Mouse (Mus musculus): ENCODE data around the gene Ndufaf4. TPM values are rescaled to one million over a fixed set of nuclear protein-coding genes. Genes with fewer than 3 reads are reported as not detected.

Gene Ndufaf4
- total and polyA plus RNA-seq, 2 experiments from 2014 or later: 10.4 to 66.2 TPM

GRCm38 (mm10) chr4:24920006-24920577 lies 22.2 kb downstream of the Ndufaf4 start:
- ATAC-seq (no peak), DNase-seq (ENCODE audit: low spot score) (no peak)
- 74% methylated on average over 5 of the region's 5 CpGs for WGBS

GRCm38 (mm10) chr4:24924726-24925125 lies 26.8 kb downstream of the Ndufaf4 start:
- no peak overlapping the region for H3K9ac ChIP-seq (replicated peaks; ENCODE audit: low read length)
- no peak for DNase-seq (ENCODE audit: low spot score)
- no peak overlapping the region for H3K4me3 ChIP-seq (ENCODE audit: low read length)
- H3K4me2 ChIP-seq (ENCODE audit: low read depth, low read length): no peak overlapping the region
- no peak for ATAC-seq
- no peaks in the 10 kb centered on the region for H3K36me3 ChIP-seq (ENCODE audit: insufficient read depth, low read length)
- TF ChIP-seq CTCF (IDR thresholded peaks at IDR 0.05; ENCODE audit: low read depth): no peak
- H3K27me3 ChIP-seq (ENCODE audit: insufficient read depth, low read length): no peaks in the 10 kb centered on the region
- no peaks in the 10 kb centered on the region for H3K9me3 ChIP-seq (ENCODE audit: low read length)
- no peaks in the 10 kb centered on the region for H3K4me1 ChIP-seq (ENCODE audit: insufficient read depth, low read length)
- 76% methylated on average over 2 of the region's 2 CpGs for WGBS
- no peak overlapping the region for H3K27ac ChIP-seq

More at GRCm38 (mm10) chr4:24920006-24920577, 22.2 kb downstream of the Ndufaf4 start:
- Histone ChIP-seq H3K4me3 (ENCODE audit: low read length) (no peak overlapping the region), H3K4me2 (ENCODE audit: low read depth, low read length) (no peak overlapping the region), H3K27me3 (ENCODE audit: insufficient read depth, low read length) (no peaks in the 10 kb centered on the region), H3K36me3 (ENCODE audit: insufficient read depth, low read length) (no peaks in the 10 kb centered on the region), H3K9me3 (ENCODE audit: low read length) (no peaks in the 10 kb centered on the region), H3K4me1 (ENCODE audit: insufficient read depth, low read length) (no peaks in the 10 kb centered on the region), H3K9ac (replicated peaks; ENCODE audit: low read length) (no peak overlapping the region), H3K27ac (no peak overlapping the region)
- no peak for TF ChIP-seq CTCF (IDR thresholded peaks at IDR 0.05; ENCODE audit: low read depth)

- Histone ChIP-seq H3K4me2 (ENCODE audit: low read depth, low read length) (no peak overlapping the region), H3K9me3 (ENCODE audit: low read length) (no peaks in the 10 kb centered on the region), H3K9ac (replicated peaks; ENCODE audit: low read length) (no peak overlapping the region), H3K27ac (no peak overlapping the region), H3K27me3 (ENCODE audit: insufficient read depth, low read length) (no peaks in the 10 kb centered on the region), H3K36me3 (ENCODE audit: insufficient read depth, low read length) (no peaks in the 10 kb centered on the region), H3K4me1 (ENCODE audit: insufficient read depth, low read length) (no peaks in the 10 kb centered on the region), H3K4me3 (ENCODE audit: low read length) (no peak overlapping the region)
- DNase-seq (ENCODE audit: low spot score) (no peak), ATAC-seq (0 out of 2 replicates have a peak, but pooled peaks have one; percentile 27)
- WGBS: 69% methylated on average over 5 of the region's 5 CpGs
- TF ChIP-seq CTCF (IDR thresholded peaks at IDR 0.05; ENCODE audit: low read depth): no peak
Observed at GRCm38 (mm10) chr4:24928260-24928780, 30.4 kb downstream of the Ndufaf4 start.

GRCm38 (mm10) chr4:24928926-24929325 lies 31.0 kb downstream of the Ndufaf4 start:
- no peak overlapping the region for H3K9ac ChIP-seq (replicated peaks; ENCODE audit: low read length)
- H3K4me1 ChIP-seq (ENCODE audit: insufficient read depth, low read length): no peaks in the 10 kb centered on the region
- ATAC-seq (no peak), DNase-seq (ENCODE audit: low spot score) (no peak)
- H3K4me2 ChIP-seq (ENCODE audit: low read depth, low read length): no peak overlapping the region
- H3K9me3 ChIP-seq (ENCODE audit: low read length): no peaks in the 10 kb centered on the region
- no peak for TF ChIP-seq CTCF (IDR thresholded peaks at IDR 0.05; ENCODE audit: low read depth)
- H3K27ac ChIP-seq: no peak overlapping the region
- H3K4me3 ChIP-seq (ENCODE audit: low read length): no peak overlapping the region
- no peaks in the 10 kb centered on the region for H3K27me3 ChIP-seq (ENCODE audit: insufficient read depth, low read length)
- 73% methylated on average over 5 of the region's 5 CpGs for WGBS
- no peaks in the 10 kb centered on the region for H3K36me3 ChIP-seq (ENCODE audit: insufficient read depth, low read length)

- ATAC-seq: no peak
- Histone ChIP-seq H3K27ac (peak overlapping the region; percentile 29), H3K9me3 (ENCODE audit: low read length) (no peaks in the 10 kb centered on the region), H3K27me3 (ENCODE audit: insufficient read depth, low read length) (no peaks in the 10 kb centered on the region), H3K4me3 (ENCODE audit: low read length) (no peak overlapping the region), H3K4me2 (ENCODE audit: low read depth, low read length) (no peak overlapping the region), H3K9ac (replicated peaks; ENCODE audit: low read length) (no peak overlapping the region), H3K36me3 (ENCODE audit: insufficient read depth, low read length) (no peaks in the 10 kb centered on the region), H3K4me1 (ENCODE audit: insufficient read depth, low read length) (no peaks in the 10 kb centered on the region)
- DNase-seq (ENCODE audit: low spot score): peak; percentile 14
- no peak for TF ChIP-seq CTCF (IDR thresholded peaks at IDR 0.05; ENCODE audit: low read depth)
- 56% methylated on average over 6 of the region's 6 CpGs for WGBS
Observed at GRCm38 (mm10) chr4:24942728-24943424, 45.0 kb downstream of the Ndufaf4 start.

Other genes starting within 250 kb of the Ndufaf4 start
- 28.8 and 31.3 TPM in 2 replicates for gene Klhl32, start 47.0 kb upstream of the Ndufaf4 start, total RNA-seq (2014; rRNA removed)
- 31.7 and 37.9 TPM in 2 replicates for gene Klhl32, start 47.0 kb upstream of the Ndufaf4 start, polyA plus RNA-seq (2015; fragmentation: Nextera tagmentation; extraction: Ambion mirVana)
- gene Gpr63, start 68.3 kb downstream of the Ndufaf4 start, total RNA-seq (2014; rRNA removed): 5.4 and 12.4 TPM in 2 replicates
- gene Gpr63, start 68.3 kb downstream of the Ndufaf4 start, polyA plus RNA-seq (2015; fragmentation: Nextera tagmentation; extraction: Ambion mirVana): 1.0 and 1.4 TPM in 2 replicates